Mouse (Mus musculus): ENCODE data around the gene Agrp.
"Not testable (repeated sequence)": the region's sequence is repeated elsewhere in the genome, so short reads cannot be mapped to it uniquely, and the experiment has no call there.

The Agrp gene

GRCm38 (mm10) chr8:105602540-105602939, 34.7 kb downstream of the Agrp start:
- in situ Hi-C loops (cut with MboI, MseI) = not testable (repeated sequence)

GRCm38 (mm10) chr8:105601301-105601700, 35.9 kb downstream of the Agrp start:
- in situ Hi-C loops (cut with MboI, MseI) = no loop called here

- in situ Hi-C loops (cut with MboI, MseI) = no loop called here
Observed at GRCm38 (mm10) chr8:105598777-105599176, 38.4 kb downstream of the Agrp start.

GRCm38 (mm10) chr8:105596362-105597034, 40.7 kb downstream of the Agrp start:
- in situ Hi-C loops (cut with MboI, MseI) = no loop called here

GRCm38 (mm10) chr8:105594451-105595242, 42.5 kb downstream of the Agrp start:
- in situ Hi-C loops (cut with MboI, MseI) = no loop called here

- in situ Hi-C loops (cut with MboI, MseI) = no loop called here
Observed at GRCm38 (mm10) chr8:105593859-105594258, 43.3 kb downstream of the Agrp start.

- in situ Hi-C loops (cut with MboI, MseI) = no loop called here
Observed at GRCm38 (mm10) chr8:105592431-105592830, 44.8 kb downstream of the Agrp start.

- in situ Hi-C loops (cut with MboI, MseI) = loop anchor here (10.0 kb wide), 1 partner anchor 655 kb away; no protein-coding TSS in a partner anchor
Observed at GRCm38 (mm10) chr8:105579719-105580118, 57.5 kb downstream of the Agrp start.

GRCm38 (mm10) chr8:105575538-105575937, 61.7 kb downstream of the Agrp start:
- in situ Hi-C loops (cut with MboI, MseI) = loop anchor here (10.0 kb wide), 1 partner anchor 659 kb away; no protein-coding TSS in a partner anchor

GRCm38 (mm10) chr8:105574741-105575140, 62.5 kb downstream of the Agrp start:
- in situ Hi-C loops (cut with MboI, MseI) = loop anchor here (10.0 kb wide), 1 partner anchor 660 kb away; no protein-coding TSS in a partner anchor

GRCm38 (mm10) chr8:105573427-105573826, 63.8 kb downstream of the Agrp start:
- in situ Hi-C loops (cut with MboI, MseI) = loop anchor here (10.0 kb wide), 1 partner anchor 661 kb away; no protein-coding TSS in a partner anchor

- in situ Hi-C loops (cut with MboI, MseI) = loop anchor here (10.0 kb wide), 1 partner anchor 663 kb away; no protein-coding TSS in a partner anchor
Observed at GRCm38 (mm10) chr8:105571810-105572209, 65.4 kb downstream of the Agrp start.

GRCm38 (mm10) chr8:105566703-105567595, 70.2 kb downstream of the Agrp start:
- in situ Hi-C loops (cut with MboI, MseI) = no loop called here

GRCm38 (mm10) chr8:105565952-105566702, 71.1 kb downstream of the Agrp start, which contains the start of gene Atp6v0d1:
Gene Atp6v0d1 (minus strand): TSS chr8:105566047.
- in situ Hi-C loops (cut with MboI, MseI) = no loop called here

GRCm38 (mm10) chr8:105565401-105565881, 71.8 kb downstream of the Agrp start:
- in situ Hi-C loops (cut with MboI, MseI) = no loop called here

- in situ Hi-C loops (cut with MboI, MseI) = not testable (repeated sequence)
Observed at GRCm38 (mm10) chr8:105564573-105565229, 72.5 kb downstream of the Agrp start.

GRCm38 (mm10) chr8:105563871-105564270, 73.3 kb downstream of the Agrp start:
- in situ Hi-C loops (cut with MboI, MseI) = no loop called here

GRCm38 (mm10) chr8:105562863-105563262, 74.3 kb downstream of the Agrp start:
- in situ Hi-C loops (cut with MboI, MseI) = no loop called here

GRCm38 (mm10) chr8:105555230-105555629, 82.0 kb downstream of the Agrp start:
- in situ Hi-C loops (cut with MboI, MseI) = no loop called here

GRCm38 (mm10) chr8:105554087-105554486, 83.1 kb downstream of the Agrp start:
- in situ Hi-C loops (cut with MboI, MseI) = loop anchor here (5.0 kb wide), 1 partner anchor 67 kb away; no protein-coding TSS in a partner anchor
